Mouse (Mus musculus) embryonic facial prominence, embryonic 10.5 days (tissue): Measurements from ENCODE around the gene Tmem106b. TPM values are rescaled to one million over a fixed set of nuclear protein-coding genes. Genes with fewer than 3 reads are reported as not detected.

Experiments
- DNase-seq: peaks from one replicate; pipeline ENCODE4 v3.0.0-alpha.2; 2017; ENCODE audit warnings: low spot score
- H3K27ac ChIP-seq: fragments of 300-500 bp; sonication (generic); replicated peaks from 2 replicates; pipeline ENCODE4 v1.5.1; 2016; ENCODE audit warnings: mild to moderate bottlenecking
- H3K27me3 ChIP-seq: fragments of 300-500 bp; sonication (generic); replicated peaks from 2 replicates; pipeline ENCODE4 v1.6.1; 2016; ENCODE audit warnings: low read depth, mild to moderate bottlenecking; ENCODE audit not compliant: poor library complexity, severe bottlenecking
- H3K36me3 ChIP-seq: fragments of 300-500 bp; sonication (generic); replicated peaks from 2 replicates; pipeline ENCODE4 v1.6.1; 2016; ENCODE audit warnings: mild to moderate bottlenecking, moderate library complexity
- H3K4me1 ChIP-seq: fragments of 300-500 bp; sonication (generic); 2 replicates; pipeline ENCODE4 v1.6.1; 2016
- H3K4me3 ChIP-seq: fragments of 300-500 bp; sonication (generic); 2 replicates; pipeline ENCODE4 v1.5.1; 2016; ENCODE audit warnings: mild to moderate bottlenecking, moderate library complexity
- H3K9me3 ChIP-seq: fragments of 300-500 bp; sonication (generic); 2 replicates; pipeline ENCODE4 v1.6.1; 2016; ENCODE audit warnings: mild to moderate bottlenecking
- WGBS: fragments of 180-500 bp; shearing (Covaris S2); methylation state at CpG from one replicate; pipeline ENCODE4 v1.1.7; 2016; 5-methylcytosine and 5-hydroxymethylcytosine counted together
- polyA plus RNA-seq: library from polyadenylated mRNA; unstranded; fragments of >200 nt; fragmentation: Nextera tagmentation; extraction: Ambion mirVana; gene quantifications from 2 replicates; pipeline ENCODE4 v1.2.1, GENCODE M21; 2016

Gene Tmem106b
- 18.9 and 19.6 TPM in 2 replicates for polyA plus RNA-seq

DNA sequence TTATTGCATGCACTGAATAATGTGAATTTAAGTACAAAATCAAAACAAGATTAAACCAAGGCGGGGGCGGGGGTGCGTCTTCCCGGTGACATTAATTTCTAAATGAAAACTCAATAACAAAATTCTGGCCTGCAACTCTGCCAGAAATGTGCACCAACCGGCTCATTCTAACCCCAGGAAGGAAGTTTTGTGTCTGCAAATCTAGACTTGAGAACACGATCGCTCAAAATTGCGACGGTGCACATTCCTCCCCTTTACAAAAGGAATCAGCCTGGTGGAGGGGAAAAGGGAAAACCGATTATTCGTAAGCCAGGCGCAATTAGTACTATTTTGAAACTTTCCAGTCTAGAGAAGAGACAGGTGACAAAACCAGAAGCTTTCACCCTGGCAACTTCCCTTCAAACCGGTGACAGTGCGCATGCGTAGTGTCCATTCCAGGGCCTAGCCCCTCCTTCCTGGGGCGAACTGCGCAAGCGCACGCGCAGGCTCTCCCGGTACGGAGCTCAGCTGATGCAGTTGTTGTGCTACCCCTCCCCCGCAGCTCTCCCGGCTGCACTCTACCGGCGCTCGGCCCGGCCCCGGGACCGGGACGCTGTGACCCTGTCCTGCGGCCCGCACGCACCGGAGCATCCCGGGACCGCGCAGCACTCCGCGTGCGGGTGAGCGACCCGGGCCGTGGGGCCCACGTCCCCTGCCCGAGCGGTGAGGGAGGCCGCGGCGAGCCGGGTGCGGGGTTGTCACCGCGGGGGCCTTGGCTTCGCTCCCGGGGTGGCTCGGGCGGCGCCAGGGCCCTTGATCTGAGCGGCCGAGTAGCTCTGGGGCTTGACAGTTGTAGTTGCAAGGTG is at the start of gene Tmem106b:
Gene Tmem106b, plus strand, starts transcription at position 458 of the 845 bp plus-strand sequence.
- Histone ChIP-seq H3K4me3 (peak within 1 kb of the TSS; percentile 94), H3K27me3 (no peaks in the 10 kb centered on the region; the same call in 1 of the 2 replicates), H3K36me3 (peaks cover 25% of the 10 kb centered on the region), H3K4me1 (peaks cover 6% of the 10 kb centered on the region), H3K27ac (peak within 1 kb of the TSS; percentile 95), H3K9me3 (no peaks in the 10 kb centered on the region)
- DNase-seq = peak; percentile 97
- WGBS = 3% methylated on average over 61 of the region's 61 CpGs

DNA sequence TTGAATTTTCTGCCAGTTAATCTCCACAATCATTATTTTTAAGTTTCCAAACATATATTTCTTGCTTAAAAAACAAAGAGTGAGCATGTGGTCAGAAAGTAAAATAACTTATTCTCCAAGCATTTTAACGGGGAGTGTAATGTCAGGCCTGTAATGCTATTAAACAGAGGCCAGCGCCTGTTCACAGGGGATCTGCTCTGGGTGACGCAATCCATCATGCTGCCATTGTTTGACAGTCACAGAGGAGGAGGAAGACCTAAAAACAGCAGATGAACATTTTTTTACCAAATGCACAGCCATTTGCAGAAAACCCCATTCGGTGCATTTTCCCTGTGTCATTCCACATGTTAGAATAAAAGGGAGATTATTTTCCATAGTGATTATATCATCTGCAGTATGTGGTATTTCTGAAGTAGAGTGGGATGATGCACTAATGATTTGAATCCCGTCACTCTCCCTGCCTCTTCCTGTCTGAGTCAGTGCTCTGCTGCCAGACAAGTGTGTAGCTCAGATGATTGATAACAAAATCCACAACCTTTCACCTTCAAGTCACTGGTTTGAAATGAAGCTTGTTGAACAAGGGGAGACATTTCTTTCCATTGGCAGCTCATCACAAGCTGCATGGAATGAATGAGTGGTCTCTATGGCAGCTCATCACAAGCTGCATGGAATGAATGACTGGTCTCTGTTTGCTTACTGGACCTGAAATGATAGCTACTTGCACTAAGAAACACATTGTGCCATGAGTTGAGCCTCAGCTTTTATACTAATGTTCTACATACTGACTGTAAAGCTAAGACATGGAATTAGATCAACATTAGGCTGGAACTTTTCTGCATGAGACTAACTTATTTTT is 48.1 kb upstream of the Tmem106b start:
- DNase-seq = no peak
- no peak overlapping the region for H3K27ac ChIP-seq

DNA sequence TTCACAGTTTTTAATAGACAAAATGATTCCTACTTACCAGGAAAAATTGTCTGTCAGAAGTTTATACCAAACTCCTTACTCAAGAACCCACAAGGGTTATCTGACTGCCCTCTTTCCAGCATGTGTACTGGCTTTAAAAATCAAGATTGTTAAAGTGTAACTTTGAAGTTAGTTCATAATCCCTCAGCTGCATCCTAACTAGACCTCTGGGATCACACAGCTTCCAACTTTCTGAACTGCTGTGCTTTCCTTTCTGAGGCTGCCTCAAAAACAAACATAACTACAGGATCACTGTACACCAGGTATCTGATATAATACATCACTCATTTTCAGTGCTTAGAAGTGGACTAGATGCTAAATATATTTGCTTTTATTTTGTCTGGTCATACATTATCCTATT is 39.0 kb upstream of the Tmem106b start:
- H3K4me3 ChIP-seq = no peak overlapping the region
- no peaks in the 10 kb centered on the region for H3K4me1 ChIP-seq
- H3K9me3 ChIP-seq = no peaks in the 10 kb centered on the region
- H3K27me3 ChIP-seq = no peaks in the 10 kb centered on the region
- no peak overlapping the region for H3K27ac ChIP-seq
- no peak for DNase-seq
- no peaks in the 10 kb centered on the region for H3K36me3 ChIP-seq

More for the DNA sequence above, 48.1 kb upstream of the Tmem106b start:
- Histone ChIP-seq H3K27me3 (no peaks in the 10 kb centered on the region), H3K36me3 (no peaks in the 10 kb centered on the region), H3K4me1 (peaks cover 4% of the 10 kb centered on the region; the same call in 1 of the 2 replicates), H3K4me3 (no peak overlapping the region), H3K9me3 (no peaks in the 10 kb centered on the region)
- WGBS = 64% methylated on average over 5 of the region's 5 CpGs

DNA sequence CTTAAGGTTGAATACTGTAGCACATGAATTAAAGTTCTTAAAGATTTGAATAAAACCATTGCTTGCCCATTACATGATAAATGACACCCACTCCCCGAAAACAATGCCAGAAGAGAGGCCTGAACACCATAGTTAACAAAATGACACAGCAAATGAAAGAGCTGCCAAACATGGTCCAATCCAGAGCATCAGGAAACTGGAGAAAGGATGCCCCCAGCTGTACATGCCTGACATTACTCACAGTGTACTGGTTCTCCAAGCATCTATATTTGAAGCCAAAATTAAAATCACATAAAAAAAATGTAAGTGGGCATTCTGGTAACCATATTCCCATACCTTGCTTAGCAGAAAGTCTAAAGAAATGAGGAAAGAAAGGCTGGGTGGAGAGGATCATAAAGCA is 38.6 kb upstream of the Tmem106b start:
- WGBS = 73% methylated on average over 1 of the region's 1 CpGs
- DNase-seq = no peak

DNA sequence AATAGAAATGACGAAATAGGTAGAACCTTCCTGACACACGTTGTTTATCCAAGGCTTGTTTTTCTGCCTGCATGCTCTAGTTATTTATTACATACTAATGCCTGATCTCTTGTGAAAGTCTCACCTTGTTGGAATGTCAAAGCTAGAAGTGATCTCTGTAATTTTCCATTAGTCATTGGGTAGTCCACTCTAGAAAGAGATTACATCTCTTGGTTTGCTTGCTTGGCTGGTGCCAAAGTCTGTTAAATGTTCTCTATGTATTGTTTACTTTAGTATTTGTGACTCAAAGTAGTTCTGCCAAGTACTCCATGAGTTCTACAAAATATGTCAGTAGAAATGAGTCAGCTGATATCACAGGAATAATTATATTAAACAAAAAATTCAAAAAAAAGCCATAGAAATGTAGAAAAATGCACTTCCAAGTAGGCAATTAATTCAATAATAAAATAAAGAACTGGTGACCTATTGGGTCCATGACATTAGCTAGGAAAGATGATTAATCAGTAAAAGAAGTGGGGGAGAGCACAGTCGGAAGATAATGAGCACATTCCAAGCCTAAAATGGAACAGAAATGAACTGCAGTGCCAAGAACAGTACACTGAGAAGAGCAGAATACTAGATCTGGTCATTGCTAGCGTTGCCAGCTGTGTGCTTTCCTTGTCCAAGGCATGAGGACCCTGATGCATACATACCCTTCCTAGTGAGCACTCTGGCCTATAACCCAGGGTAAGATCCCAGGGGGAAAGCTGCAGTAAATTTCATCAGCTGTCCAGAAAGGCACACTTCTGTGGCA is 17.0 kb upstream of the Tmem106b start:
- H3K9me3 ChIP-seq = no peaks in the 10 kb centered on the region
- no peak overlapping the region for H3K27ac ChIP-seq
- no peak overlapping the region for H3K4me3 ChIP-seq
- 85% methylated on average over 4 of the region's 4 CpGs for WGBS
- no peak for DNase-seq
- no peaks in the 10 kb centered on the region for H3K36me3 ChIP-seq
- no peaks in the 10 kb centered on the region for H3K4me1 ChIP-seq
- H3K27me3 ChIP-seq = no peaks in the 10 kb centered on the region

More for the DNA sequence above, 38.6 kb upstream of the Tmem106b start:
- no peak overlapping the region for H3K4me3 ChIP-seq
- H3K36me3 ChIP-seq = no peaks in the 10 kb centered on the region
- H3K27ac ChIP-seq = no peak overlapping the region
- H3K27me3 ChIP-seq = no peaks in the 10 kb centered on the region
- H3K9me3 ChIP-seq = no peaks in the 10 kb centered on the region
- H3K4me1 ChIP-seq = no peaks in the 10 kb centered on the region

DNA sequence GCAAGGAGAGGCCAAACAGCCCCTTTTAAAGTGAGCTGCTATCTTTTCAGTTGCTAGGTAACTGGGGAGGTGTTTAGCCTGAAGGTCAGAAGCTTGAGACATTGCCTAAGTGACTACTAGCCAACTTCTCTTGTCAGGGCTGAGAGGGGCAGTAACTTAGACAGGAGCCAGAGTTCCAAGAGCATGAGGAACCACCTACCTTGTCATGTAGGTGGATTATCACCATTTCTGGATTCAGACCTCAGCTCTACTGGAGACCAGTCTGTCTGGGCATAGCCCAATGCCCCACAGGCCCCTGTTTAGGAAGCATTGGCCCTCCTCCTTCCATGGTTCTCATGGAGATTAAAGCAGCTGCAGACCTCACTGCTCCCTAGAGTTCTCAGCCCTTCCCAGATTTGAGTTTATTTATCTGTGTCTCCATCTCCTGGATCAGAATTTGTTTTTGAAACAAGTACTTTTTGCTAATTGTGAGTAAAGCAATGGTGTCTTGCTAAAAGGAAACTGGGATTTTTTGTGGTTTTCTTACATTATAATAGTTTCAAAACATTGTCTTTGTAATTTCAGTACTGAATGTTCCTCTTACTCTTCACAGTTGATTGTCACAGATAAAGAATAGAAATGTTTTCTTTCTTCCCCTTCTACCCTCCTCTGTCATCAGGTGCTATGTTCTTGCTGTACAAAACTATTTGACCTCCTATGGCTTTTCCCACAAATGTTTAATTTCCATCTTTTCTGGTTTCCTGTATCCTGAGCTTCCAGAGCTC is 8.1 kb upstream of the Tmem106b start:
- Histone ChIP-seq H3K27ac (no peak overlapping the region), H3K9me3 (no peaks in the 10 kb centered on the region), H3K4me3 (no peak overlapping the region), H3K4me1 (peaks cover 6% of the 10 kb centered on the region; the same call in 1 of the 2 replicates), H3K36me3 (no peaks in the 10 kb centered on the region), H3K27me3 (no peaks in the 10 kb centered on the region)
- no peak for DNase-seq

DNA sequence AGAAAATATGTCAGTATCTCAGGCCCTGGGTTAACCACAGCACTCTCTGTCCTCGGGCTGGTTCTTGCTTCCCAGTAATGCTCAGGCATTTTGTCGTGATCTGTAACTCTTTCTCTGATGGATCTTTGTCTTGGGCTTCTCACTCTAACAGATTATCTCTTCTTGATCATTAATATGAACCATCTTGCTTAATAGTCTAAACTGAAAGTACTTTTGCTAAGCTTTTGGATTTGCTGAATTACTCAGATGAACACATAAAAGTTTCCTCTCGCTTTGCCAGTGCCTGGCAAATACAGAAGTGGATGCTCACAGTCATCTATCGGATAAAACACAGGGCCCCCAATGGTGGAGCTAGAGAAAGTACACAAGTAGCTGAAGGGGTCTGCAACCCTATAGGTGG is 7.5 kb upstream of the Tmem106b start:
- 82% methylated on average over 4 of the region's 4 CpGs for WGBS
- Histone ChIP-seq H3K27me3 (no peaks in the 10 kb centered on the region; the same call in 1 of the 2 replicates), H3K9me3 (no peaks in the 10 kb centered on the region), H3K4me3 (no peak overlapping the region), H3K36me3 (no peaks in the 10 kb centered on the region), H3K4me1 (peaks cover 6% of the 10 kb centered on the region; the same call in 1 of the 2 replicates), H3K27ac (no peak overlapping the region)
- DNase-seq = no peak

DNA sequence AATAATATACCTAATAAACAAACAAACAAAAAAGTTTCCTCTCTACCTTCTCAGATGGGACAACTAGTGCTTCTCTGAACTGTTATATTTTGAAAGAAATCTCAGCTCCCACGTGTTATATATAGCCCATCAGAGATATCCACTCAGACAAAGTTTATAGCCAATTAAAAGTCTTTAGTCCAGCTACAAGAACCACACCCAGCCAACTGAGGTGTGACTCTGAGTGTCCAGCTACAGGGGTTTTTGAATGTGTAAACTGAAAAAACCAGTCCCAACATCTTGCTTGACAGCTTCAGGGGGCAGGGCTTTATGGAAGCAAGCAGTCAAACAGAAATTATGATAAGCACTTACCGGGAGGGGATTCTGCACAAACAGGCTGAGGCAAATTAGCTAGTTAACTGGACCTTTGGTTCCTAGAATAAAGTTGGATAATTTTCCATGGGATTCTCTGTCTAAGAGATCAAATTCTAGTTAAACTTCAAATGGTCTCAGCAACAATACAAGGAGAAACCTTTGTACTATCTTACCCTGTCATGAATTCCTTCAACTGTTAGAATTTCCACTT is 6.8 kb upstream of the Tmem106b start:
- no peaks in the 10 kb centered on the region for H3K36me3 ChIP-seq
- peaks cover 6% of the 10 kb centered on the region; the same call in 1 of the 2 replicates for H3K4me1 ChIP-seq
- H3K27me3 ChIP-seq = no peaks in the 10 kb centered on the region; the same call in 1 of the 2 replicates
- H3K4me3 ChIP-seq = no peak overlapping the region
- no peak for DNase-seq
- H3K27ac ChIP-seq = no peak overlapping the region
- H3K9me3 ChIP-seq = no peaks in the 10 kb centered on the region
- 81% methylated on average over 2 of the region's 2 CpGs for WGBS

DNA sequence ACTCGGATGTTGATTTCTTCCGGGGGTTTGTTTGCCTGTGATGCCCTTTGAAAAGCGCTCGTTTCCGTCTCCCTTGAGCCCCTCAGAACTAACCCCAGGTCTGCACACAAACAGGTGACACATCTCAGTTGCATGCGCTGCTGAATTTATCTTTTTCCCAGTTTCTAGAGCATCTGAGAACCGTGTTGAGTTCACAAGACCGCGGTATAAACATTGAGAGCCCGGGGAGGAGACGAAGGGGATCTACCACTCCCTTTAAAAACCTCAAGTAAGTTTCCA is 527 bp downstream of the Tmem106b start:
- Histone ChIP-seq H3K27ac (peak overlapping the region; percentile 95), H3K4me1 (peaks cover 6% of the 10 kb centered on the region), H3K4me3 (peak overlapping the region; percentile 94), H3K9me3 (no peaks in the 10 kb centered on the region), H3K27me3 (no peaks in the 10 kb centered on the region; the same call in 1 of the 2 replicates), H3K36me3 (peaks cover 28% of the 10 kb centered on the region)
- DNase-seq = no peak
- WGBS = 1% methylated on average over 11 of the region's 11 CpGs

DNA sequence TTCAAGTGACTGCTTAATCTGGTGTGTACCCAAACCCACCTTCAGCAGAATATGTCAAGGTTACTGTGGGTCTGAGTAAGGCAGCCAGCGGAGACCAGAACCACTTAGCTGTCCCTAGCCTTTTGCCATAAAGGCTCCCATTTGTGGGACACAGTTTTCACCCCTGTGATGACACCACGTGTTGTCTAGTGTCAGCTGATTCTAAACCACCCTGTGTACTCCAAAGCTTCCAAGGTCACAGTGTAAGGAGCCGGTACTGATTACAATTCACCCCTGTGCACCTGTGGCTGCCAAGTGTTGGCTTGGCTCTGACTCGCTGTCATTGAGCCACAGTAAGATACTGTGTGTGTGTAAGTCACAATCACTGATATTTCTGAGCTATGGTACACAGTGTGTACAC is 926 bp downstream of the Tmem106b start:
- no peak for DNase-seq
- WGBS = 57% methylated on average over 4 of the region's 4 CpGs
- H3K27ac ChIP-seq = peak overlapping the region; percentile 95; the same call in 1 of the 2 replicates
- H3K4me1 ChIP-seq = peaks cover 6% of the 10 kb centered on the region
- no peaks in the 10 kb centered on the region; the same call in 1 of the 2 replicates for H3K27me3 ChIP-seq
- peak overlapping the region; percentile 94 for H3K4me3 ChIP-seq
- H3K36me3 ChIP-seq = peaks cover 32% of the 10 kb centered on the region
- no peaks in the 10 kb centered on the region for H3K9me3 ChIP-seq

DNA sequence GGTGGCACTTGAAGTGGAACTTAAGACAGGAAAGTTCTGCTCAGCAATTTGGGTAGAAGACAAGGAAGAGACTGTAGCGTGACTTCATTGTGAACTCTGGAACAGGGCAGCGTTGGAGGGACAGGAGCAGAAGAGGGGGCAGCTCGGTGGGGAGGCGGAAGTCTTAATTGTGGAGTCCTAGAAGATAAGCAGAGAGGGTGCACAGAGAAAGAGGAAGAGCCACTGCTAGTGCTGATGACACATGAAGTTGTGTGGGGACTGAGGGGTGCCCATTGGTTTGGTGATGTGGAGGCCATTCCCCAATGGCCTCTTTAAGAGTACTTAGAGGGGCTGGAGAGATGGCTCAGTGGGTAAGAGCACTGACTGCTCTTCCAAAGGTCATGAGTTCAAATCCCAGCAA is 3.5 kb downstream of the Tmem106b start:
- Histone ChIP-seq H3K4me1 (peaks cover 6% of the 10 kb centered on the region), H3K27ac (no peak overlapping the region), H3K36me3 (peaks cover 48% of the 10 kb centered on the region), H3K9me3 (no peaks in the 10 kb centered on the region), H3K27me3 (no peaks in the 10 kb centered on the region), H3K4me3 (no peak overlapping the region)
- no peak for DNase-seq
- WGBS = 92% methylated on average over 4 of the region's 4 CpGs
